Mouse (Mus musculus) liver, postnatal 0 days (tissue): ENCODE measurements at regions not wholly inside any gene's neighbourhood (a gene's known extent, or its start where the extent isn't known, plus 50 kb on each side); places are given as distances from the start of the nearest gene placed in this dataset.

Source experiments
- ATAC-seq: fragments of 200-750 bp; cut with Nextera tagmentation; 2 replicates; pipeline ENCODE4 v1.8.0; 2017; ENCODE audit warnings: mild to moderate bottlenecking, moderate library complexity
- DNase-seq: peaks from one replicate; pipeline ENCODE4 v3.0.0-alpha.2; 2016
- H3K27ac ChIP-seq: fragments of 300-500 bp; sonication (generic); 2 replicates; pipeline ENCODE4 v1.5.1; 2014; ENCODE audit warnings: antibody characterized with exemption, moderate library complexity, mild to moderate bottlenecking, low read depth
- H3K27me3 ChIP-seq: fragments of 300-500 bp; sonication (generic); 2 replicates; pipeline ENCODE4 v1.6.1; 2014; ENCODE audit warnings: low read length, control low read depth, mixed read lengths; ENCODE audit not compliant: insufficient read depth
- H3K36me3 ChIP-seq: fragments of 300-500 bp; sonication (generic); replicated peaks from 2 replicates; pipeline ENCODE4 v1.6.1; 2014; ENCODE audit warnings: mild to moderate bottlenecking, control low read depth, low read length, moderate library complexity, mixed read lengths; ENCODE audit not compliant: insufficient read depth
- H3K4me1 ChIP-seq: fragments of 300-500 bp; sonication (generic); 2 replicates; pipeline ENCODE4 v1.6.1; 2014; ENCODE audit warnings: antibody characterized with exemption, mild to moderate bottlenecking, control low read depth; ENCODE audit not compliant: insufficient read depth
- H3K4me2 ChIP-seq: fragments of 300-500 bp; sonication (generic); 2 replicates; pipeline ENCODE4 v1.6.1; 2014; ENCODE audit warnings: low read depth, mild to moderate bottlenecking, low read length, moderate library complexity, mixed read lengths
- H3K4me3 ChIP-seq: fragments of 300-500 bp; sonication (generic); 2 replicates; pipeline ENCODE4 v1.5.1; 2014; ENCODE audit warnings: low read depth, low read length
- H3K9ac ChIP-seq: fragments of 300-500 bp; sonication (generic); replicated peaks from 2 replicates; pipeline ENCODE4 v1.6.1; 2014; ENCODE audit warnings: mild to moderate bottlenecking, moderate library complexity
- H3K9me3 ChIP-seq: fragments of 300-500 bp; sonication (generic); 2 replicates; pipeline ENCODE4 v1.6.1; 2016; ENCODE audit warnings: mild to moderate bottlenecking, control low read depth, low read length, mixed read lengths
- CTCF ChIP-seq: sonication (generic); IDR thresholded peaks from 2 replicates; pipeline ENCODE4 v1.5.1; 2016; ENCODE audit warnings: antibody characterized with exemption, low read depth
- EP300 ChIP-seq: IDR thresholded peaks from 2 replicates; pipeline ENCODE4 v1.6.1; 2016; ENCODE audit warnings: antibody characterized with exemption, low read depth, mild to moderate bottlenecking
- WGBS: fragments of 180-500 bp; shearing (Covaris S2); extraction: QIAGEN DNeasy Blood & Tissue Kit; methylation state at CpG from one replicate; pipeline ENCODE4 v1.1.7; 2014; ENCODE audit not compliant: insufficient replicate concordance; 5-methylcytosine and 5-hydroxymethylcytosine counted together

GRCm38 (mm10) chr11:117604019-117604418 is 50.1 kb upstream of the Tnrc6c start:
- no peak overlapping the region for H3K4me3 ChIP-seq
- ATAC-seq, result no peak
- H3K4me1 ChIP-seq, result peaks cover 5% of the 10 kb centered on the region
- DNase-seq, result no peak
- TF ChIP-seq CTCF, result no peak
- no peak for TF ChIP-seq EP300
- H3K4me2 ChIP-seq, result no peak overlapping the region
- no peaks in the 10 kb centered on the region for H3K36me3 ChIP-seq
- no peak overlapping the region for H3K27ac ChIP-seq
- H3K27me3 ChIP-seq, result peaks cover 29% of the 10 kb centered on the region
- H3K9ac ChIP-seq, result no peak overlapping the region
- H3K9me3 ChIP-seq, result no peaks in the 10 kb centered on the region
- 32% methylated on average over 2 of the region's 2 CpGs for WGBS
